Mouse (Mus musculus) thymus, postnatal 25 days (tissue): ENCODE data around the gene Adam1a.
"Not testable (repeated sequence)": the region's sequence is repeated elsewhere in the genome, so short reads cannot be mapped to it uniquely, and the experiment has no call there.

Source experiments
- DNase-seq: peaks from one replicate; pipeline ENCODE4 v3.0.0; 2022

Gene Adam1a

DNA sequence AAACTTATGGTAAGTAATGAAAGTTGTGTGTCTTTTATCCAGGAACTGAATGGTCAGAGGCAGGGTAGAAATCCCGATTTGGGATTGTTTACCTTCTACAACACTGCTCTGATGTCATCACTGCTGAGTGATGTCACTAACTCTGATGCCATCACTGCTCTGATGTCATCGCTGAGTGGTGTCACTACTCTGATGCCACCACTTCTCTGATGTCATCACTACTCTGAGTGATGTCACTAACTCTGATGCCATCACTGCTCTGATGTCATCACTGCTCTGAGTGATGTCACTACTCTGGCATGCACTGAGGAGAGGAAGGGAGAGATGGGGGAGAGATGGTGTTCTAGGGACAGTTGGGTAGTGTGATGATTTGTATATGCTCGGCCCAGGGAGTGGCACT is 17.2 kb upstream of the Adam1a start:
- DNase-seq, result no peak

GRCm38 (mm10) chr5:121549196-121549595 is 3.9 kb upstream of the Adam1a start:
- DNase-seq, result no peak

- no peak for DNase-seq
Observed at GRCm38 (mm10) chr5:121547084-121547483, 1.8 kb upstream of the Adam1a start.

GRCm38 (mm10) chr5:121546530-121546895 is 1.2 kb upstream of the Adam1a start:
- DNase-seq, result peak; percentile 47

DNA sequence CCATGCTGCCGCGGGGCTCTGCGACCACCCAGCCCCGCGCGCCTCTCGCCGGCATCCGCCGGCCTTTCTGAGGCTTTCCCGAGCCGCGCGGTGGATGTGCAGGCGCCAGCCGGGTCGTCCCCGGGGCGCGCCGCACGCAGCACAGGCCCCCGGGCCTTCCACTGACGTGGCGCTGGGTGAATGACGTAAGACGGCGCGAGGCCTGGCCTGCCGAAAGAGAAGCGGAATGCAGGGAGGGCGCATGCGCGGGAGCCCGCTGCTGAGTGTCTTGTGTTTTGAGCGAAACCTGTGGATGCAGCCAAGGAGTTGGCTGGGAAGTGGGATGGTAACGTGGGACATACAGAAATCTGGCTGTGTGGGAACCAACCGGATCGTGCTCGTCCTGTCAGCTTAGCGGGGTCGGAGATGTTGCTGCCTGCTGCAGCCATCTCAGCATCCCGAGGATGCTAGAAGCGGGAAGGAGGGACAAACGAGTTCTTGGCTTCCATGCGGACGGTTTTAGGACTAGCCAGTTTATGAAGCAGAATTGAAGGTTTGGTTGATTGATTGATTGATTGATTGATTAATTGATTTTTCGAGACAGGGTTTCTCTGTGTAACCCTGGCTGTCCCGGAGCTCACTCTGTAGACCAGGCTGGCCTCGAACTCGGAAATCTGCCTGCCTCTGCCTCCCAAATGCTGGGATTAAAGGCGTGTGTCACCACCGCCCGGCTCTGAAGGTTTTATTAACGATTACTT is 679 bp upstream of the Adam1a start, which contains the start of gene Mapkapk5:
TSS of gene Mapkapk5 (minus strand) at position 113 of the 737 bp plus-strand sequence.
- peak; percentile 98 for DNase-seq

DNA sequence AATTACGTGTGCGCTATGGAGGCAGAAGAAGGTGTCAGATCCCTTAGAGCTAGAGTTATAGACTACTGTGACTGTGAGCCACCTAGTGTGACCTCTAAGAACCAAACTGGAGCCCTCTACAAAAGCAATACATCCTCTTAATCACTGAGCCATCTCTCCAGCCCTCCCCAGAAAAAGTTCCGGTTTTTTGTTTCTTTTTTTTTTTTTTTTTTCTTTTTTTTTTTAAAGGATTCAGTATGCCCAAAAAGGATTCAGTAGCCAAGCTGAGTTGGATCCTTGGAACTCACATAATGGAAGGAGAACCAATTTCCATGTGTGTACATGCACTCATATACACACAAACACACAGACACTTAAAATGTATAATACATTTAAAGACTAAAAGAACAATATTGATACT is 1.9 kb downstream of the Adam1a start:
- no peak for DNase-seq

- no peak for DNase-seq
Observed at GRCm38 (mm10) chr5:121541235-121541634, 4.0 kb downstream of the Adam1a start.

DNA sequence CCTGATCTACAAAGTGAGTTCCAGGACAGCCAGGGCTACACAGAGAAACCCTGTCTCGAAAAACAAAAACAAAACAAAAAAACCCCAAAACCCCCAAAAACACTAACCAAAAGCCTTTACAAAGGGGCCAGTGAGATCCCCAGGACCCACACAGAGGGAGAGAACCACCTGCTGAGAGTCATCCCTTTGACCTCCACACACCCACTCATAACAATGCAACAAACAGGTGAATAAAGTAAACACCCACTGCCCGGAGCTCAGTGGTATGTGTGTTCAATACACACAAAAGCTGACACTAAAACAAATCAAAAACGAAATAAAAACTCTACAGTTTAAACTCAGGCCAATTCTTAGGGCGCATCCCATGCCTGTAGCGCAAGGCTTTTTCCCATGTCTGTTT is 5.2 kb downstream of the Adam1a start:
- no peak for DNase-seq

GRCm38 (mm10) chr5:121537588-121537987 is 7.7 kb downstream of the Adam1a start:
- DNase-seq, result no peak

GRCm38 (mm10) chr5:121536921-121537555 is 8.2 kb downstream of the Adam1a start:
- DNase-seq, result no peak

GRCm38 (mm10) chr5:121535116-121535515 is 10.2 kb downstream of the Adam1a start:
- no peak for DNase-seq

DNA sequence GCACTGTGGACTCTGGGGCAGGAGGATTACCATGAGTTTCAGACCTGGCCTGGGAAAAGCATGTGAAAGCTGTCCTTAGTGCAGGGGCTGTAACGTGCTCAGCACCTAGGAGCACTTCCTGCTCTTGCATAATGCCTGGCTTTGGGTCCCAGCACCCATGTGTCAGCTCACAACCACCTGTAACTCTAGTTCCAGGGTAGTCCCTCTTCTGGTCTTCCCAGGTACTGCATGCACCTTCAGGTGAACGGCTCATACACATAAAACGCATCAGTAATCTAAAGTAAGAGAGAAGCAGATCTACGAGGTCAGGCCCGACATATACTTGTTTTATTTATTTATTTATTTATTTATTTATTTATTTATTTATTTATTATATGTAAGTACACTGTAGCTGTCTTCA is 10.8 kb downstream of the Adam1a start:
- DNase-seq, result peak; percentile 29

GRCm38 (mm10) chr5:121526961-121527360 is 18.3 kb downstream of the Adam1a start:
- DNase-seq, result no peak

DNA sequence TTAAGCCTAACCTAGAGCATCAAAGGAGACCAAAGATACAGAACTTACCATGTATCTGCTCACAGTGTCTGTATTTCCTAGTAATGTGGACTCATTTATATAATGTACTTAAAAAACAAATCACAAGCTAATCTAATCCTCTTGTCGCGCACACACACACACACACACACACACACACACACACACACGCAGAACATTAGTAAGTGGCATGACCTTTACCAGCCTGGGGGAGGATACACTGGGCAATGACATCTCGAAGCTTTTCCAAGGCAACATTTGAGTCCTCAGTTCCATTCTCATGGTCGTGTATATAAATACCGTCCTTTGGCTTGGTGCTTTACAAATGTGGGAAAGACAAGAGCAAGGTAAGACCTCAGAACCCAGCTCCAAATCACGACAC is 18.8 kb downstream of the Adam1a start:
- no peak for DNase-seq

GRCm38 (mm10) chr5:121525774-121526450 is 19.4 kb downstream of the Adam1a start:
- no peak for DNase-seq

- DNase-seq, result not testable (repeated sequence)
Observed at GRCm38 (mm10) chr5:121519758-121520157, 25.5 kb downstream of the Adam1a start.

- no peak for DNase-seq
Observed at GRCm38 (mm10) chr5:121518983-121519382, 26.3 kb downstream of the Adam1a start.

GRCm38 (mm10) chr5:121510009-121510408 is 35.3 kb downstream of the Adam1a start:
- DNase-seq, result no peak

DNA sequence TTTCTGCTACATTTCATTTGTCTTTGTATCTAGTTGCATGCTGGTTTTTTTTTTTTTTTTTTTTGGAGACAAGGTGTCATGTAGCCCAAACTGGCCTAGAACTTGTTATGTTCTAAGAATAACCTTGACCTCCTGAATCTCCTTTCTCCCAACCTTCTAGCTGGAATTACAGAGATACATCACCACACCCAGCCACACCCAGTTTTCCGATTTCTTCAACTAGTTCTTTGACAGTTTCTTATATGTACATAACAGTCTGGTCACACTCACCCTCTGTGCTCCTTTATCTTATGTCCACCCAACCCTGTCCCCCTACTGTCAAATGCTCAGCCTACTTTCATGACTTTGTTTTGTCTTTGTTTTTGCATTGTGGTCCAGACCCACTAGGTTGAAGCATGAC is 38.4 kb downstream of the Adam1a start:
- no peak for DNase-seq

- peak; percentile 22 for DNase-seq
Observed at GRCm38 (mm10) chr5:121503231-121503630, 42.1 kb downstream of the Adam1a start, which contains the start of gene Adam1b. Gene Adam1b (minus strand): TSS chr5:121503435.

- DNase-seq, result peak; percentile 15
Observed at GRCm38 (mm10) chr5:121501424-121501996, 43.8 kb downstream of the Adam1a start.

DNA sequence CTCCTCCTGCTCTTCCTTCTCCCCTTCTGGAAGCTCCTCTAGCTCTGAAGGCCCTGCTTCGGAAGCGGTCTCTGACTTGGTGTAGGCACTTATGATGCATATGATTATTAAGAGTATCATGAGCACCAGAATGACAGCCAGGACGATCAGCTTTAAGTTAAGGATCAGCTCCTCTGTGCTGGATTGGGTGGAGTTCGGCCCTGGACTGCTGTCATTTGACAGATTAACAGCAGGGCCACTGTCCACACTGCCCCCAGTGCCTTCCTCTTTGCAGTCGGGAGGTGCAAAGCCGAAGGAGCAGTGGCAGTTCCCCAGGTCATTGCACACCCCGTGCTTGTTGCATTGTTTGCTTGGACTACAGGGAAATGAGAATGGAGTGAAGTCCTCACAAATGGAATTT is 44.6 kb downstream of the Adam1a start:
- no peak for DNase-seq

DNA sequence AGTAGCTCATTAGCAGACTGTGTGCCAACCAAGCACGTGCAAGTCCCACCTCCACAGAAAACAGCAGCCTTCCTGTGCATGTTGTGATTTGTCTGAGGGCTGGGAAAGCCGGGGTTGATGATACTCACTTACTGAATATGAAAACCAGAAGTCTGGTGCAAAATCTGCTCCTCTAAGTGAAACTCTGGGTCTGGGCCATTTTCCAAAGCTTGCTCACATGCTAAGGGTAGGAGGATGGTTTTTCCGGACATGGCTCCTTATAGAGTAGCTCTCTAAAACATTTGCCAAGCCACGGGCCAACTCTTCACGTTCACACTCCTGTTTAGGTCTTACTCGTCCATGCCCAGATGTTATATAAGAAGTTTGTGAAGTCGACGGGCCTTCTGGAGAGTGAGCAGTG is 52.0 kb downstream of the Adam1a start:
- no peak for DNase-seq

DNA sequence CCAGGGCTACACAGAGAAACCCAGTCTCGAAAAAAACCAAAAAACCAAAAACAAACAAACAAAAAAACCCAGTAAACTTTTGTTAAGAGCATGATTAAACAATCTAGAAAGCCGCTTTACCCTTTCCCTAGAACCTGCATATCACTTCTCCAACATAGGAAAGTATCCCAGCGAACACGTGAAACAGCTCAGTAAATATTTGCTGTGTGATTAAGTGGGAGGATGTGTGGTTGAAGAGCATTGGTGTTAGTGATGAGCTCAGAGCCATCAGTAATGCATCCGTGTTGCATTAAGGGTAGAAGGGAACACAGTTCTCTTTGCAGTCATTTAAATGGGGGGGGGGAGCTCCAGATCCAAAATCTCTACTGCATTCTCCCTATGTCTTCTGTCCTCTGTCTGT is 60.5 kb downstream of the Adam1a start:
- no peak for DNase-seq
